Mouse (Mus musculus) C2C12 (cell line): ENCODE data around the gene Aes. TPM values are rescaled to one million over a fixed set of nuclear protein-coding genes. Genes with fewer than 3 reads are reported as not detected.
A peak's percentile ranks its signal among the peaks of the same experiment; 100 is the strongest.

Experiments used
- H3K27me3 ChIP-seq: one replicate; pipeline ENCODE4 v1.6.1; 2011; ENCODE audit not compliant: control insufficient read depth, insufficient read depth, insufficient read length
- H3K36me3 ChIP-seq: one replicate; pipeline ENCODE4 v1.6.1; 2011; ENCODE audit not compliant: control insufficient read depth, insufficient read depth
- H3K4me3 ChIP-seq: one replicate; pipeline ENCODE4 v1.5.1; 2011; ENCODE audit warnings: mild to moderate bottlenecking, control low read depth; ENCODE audit not compliant: poor library complexity, insufficient read depth, severe bottlenecking
- H3K79me2 ChIP-seq: one replicate; pipeline ENCODE4 v1.6.1; 2011; ENCODE audit not compliant: control insufficient read depth, insufficient read depth
- H3K79me3 ChIP-seq: one replicate; pipeline ENCODE4 v1.6.1; 2011; ENCODE audit warnings: low read depth, control low read depth
- H3ac ChIP-seq: one replicate; pipeline ENCODE3; 2011; ENCODE audit warnings: low read depth; ENCODE audit not compliant: control insufficient read depth, insufficient read length
- CEBPB ChIP-seq: IDR thresholded peaks from one replicate; pipeline ENCODE4 v1.6.1; 2011; ENCODE audit warnings: low read depth, mild to moderate bottlenecking, control low read depth, moderate library complexity
- CTCF ChIP-seq: IDR thresholded peaks from one replicate; pipeline ENCODE4 v1.5.1; 2011; ENCODE audit not compliant: control insufficient read depth, insufficient read depth, insufficient read length
- FOSL1 ChIP-seq: IDR thresholded peaks from one replicate; pipeline ENCODE4 v1.8.0; 2011; ENCODE audit warnings: mild to moderate bottlenecking, low read length; ENCODE audit not compliant: poor library complexity, insufficient read depth, severe bottlenecking
- MAX ChIP-seq: IDR thresholded peaks from one replicate; pipeline ENCODE4 v1.6.1; 2011; ENCODE audit warnings: mild to moderate bottlenecking, control low read depth
- MYOD1 ChIP-seq: IDR thresholded peaks from one replicate; pipeline ENCODE4 v1.6.1; 2011; ENCODE audit warnings: low read depth; ENCODE audit not compliant: control insufficient read depth, insufficient read length
- MYOG ChIP-seq: IDR thresholded peaks from one replicate; pipeline ENCODE4 v1.6.1; 2011; ENCODE audit not compliant: control insufficient read depth, insufficient read length; ENCODE audit errors: extremely low read depth
- USF1 ChIP-seq: IDR thresholded peaks from one replicate; pipeline ENCODE4 v1.6.1; 2011; ENCODE audit warnings: low read depth, mild to moderate bottlenecking, control low read depth, moderate library complexity
- polyA plus RNA-seq: library from polyadenylated mRNA; unstranded; fragments of >200 nt; fragmentation: generic; extraction: Trizol; gene quantifications from one replicate; pipeline ENCODE4 v1.2.1, GENCODE M21; 2012; ENCODE audit warnings: missing spikeins

Aes gene
- polyA plus RNA-seq, 1 experiment: 532 TPM

DNA sequence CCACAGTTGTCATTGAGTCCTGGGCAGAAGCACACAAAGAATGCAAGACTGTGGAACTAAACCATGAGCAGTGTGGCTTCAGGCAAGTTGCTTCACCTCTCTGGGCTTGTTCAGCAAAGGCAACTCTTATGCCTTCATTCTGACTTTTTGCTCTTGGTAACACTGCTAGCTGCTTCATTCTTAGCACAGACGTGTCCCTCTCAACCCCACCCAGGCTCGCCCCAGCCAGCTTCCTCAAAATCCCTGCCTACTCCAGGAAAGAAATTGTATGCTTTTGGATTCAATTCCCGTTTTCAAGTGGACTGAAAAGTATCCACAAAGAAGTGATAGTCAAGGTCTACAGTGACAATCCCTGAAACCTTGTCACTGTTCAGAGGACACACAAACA lies 39.3 kb upstream of the Aes start:
- peaks cover 12% of the 10 kb centered on the region for H3K27me3 ChIP-seq
- H3K79me2 ChIP-seq: no peaks in the 10 kb centered on the region
- H3K79me3 ChIP-seq: no peaks in the 10 kb centered on the region
- H3ac ChIP-seq: no peak overlapping the region
- no peak overlapping the region for H3K4me3 ChIP-seq
- TF ChIP-seq CEBPB (no peak), MYOD1 (no peak), CTCF (no peak), USF1 (no peak), MYOG (no peak), MAX (no peak), FOSL1 (no peak)
- no peaks in the 10 kb centered on the region for H3K36me3 ChIP-seq

DNA sequence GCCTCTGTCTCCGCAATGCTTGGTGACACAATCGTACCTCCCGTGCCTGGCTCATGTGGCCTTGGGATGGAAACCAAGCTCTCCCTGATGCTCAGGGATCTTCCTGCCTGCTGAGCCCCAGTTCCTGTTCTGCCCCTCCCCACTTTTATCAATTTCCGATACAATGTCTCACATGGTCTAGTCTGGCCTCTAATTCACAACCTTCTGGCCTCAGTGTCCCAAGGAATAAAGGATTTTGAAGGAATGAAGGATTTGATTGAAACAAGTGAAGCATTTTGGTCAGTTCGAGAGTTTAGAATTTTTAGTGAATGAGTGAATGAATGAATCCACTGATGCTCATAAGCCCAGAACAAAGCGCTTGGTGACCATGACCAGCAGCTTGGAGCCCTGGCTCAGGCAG lies 36.1 kb upstream of the Aes start:
- Histone ChIP-seq H3K79me3 (no peaks in the 10 kb centered on the region), H3K79me2 (no peaks in the 10 kb centered on the region), H3ac (no peak overlapping the region), H3K4me3 (no peak overlapping the region), H3K27me3 (peaks cover 4% of the 10 kb centered on the region), H3K36me3 (no peaks in the 10 kb centered on the region)
- TF ChIP-seq FOSL1 (no peak), CEBPB (no peak), MYOG (no peak), USF1 (no peak), MYOD1 (no peak), CTCF (no peak), MAX (no peak)

DNA sequence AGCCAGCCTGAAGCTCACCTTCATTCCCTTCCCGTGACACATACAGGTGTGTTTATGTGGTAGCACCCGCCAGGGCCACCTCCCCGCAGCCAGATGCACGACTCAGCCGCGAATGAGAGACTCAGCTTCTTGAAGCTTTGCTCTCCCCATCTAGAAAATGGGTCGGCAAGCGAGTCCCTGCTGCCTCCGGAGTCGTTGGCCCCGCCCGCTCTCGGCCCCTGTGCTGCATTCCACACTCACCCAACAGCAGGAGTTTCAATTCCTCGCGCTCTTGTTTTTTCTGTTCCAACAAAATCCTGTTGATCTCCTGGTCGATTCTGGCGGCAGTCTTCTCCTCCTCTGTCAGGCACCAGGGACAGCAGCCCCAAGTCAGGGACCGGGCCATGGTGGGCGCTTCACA lies 35.7 kb upstream of the Aes start:
- H3K27me3 ChIP-seq: peaks cover 4% of the 10 kb centered on the region
- H3K4me3 ChIP-seq: no peak overlapping the region
- no peaks in the 10 kb centered on the region for H3K79me2 ChIP-seq
- no peak for TF ChIP-seq MAX
- TF ChIP-seq FOSL1: no peak
- TF ChIP-seq MYOD1: no peak
- TF ChIP-seq MYOG: no peak
- no peak for TF ChIP-seq CTCF
- TF ChIP-seq CEBPB: no peak
- TF ChIP-seq USF1: no peak
- H3K36me3 ChIP-seq: no peaks in the 10 kb centered on the region
- no peak overlapping the region for H3ac ChIP-seq
- H3K79me3 ChIP-seq: no peaks in the 10 kb centered on the region

DNA sequence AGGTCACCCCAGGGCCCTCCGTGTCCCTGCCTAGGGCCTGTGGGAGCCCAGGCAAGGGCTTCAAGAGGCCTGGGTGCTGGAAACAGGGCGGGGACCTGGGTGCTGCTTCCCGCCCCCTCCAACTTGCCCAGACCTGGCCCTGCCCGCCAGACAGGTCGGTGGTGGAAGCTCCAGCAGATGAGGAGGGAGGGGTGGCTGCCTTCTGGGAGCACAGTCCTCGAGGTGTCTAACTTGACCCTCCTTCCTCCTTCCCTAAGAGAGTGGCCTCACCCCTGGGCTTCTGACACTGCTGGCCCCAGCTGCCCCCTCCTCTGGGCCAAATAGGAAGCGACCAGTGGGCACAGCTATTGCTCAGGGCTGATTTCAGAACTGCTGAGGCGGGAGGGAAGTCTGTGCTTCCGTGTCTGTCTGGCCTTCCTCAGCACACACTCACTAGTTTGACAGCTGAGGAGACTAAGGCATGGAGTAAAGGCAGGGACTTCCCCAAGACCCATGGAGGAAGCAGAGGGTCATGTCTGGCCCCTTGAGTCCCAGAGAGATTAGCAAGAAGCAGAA lies 35.2 kb upstream of the Aes start, which contains the start of gene Gna15:
TSS of gene Gna15 (minus strand) at position 175 of the 555 bp plus-strand sequence.
- Histone ChIP-seq H3K79me3 (no peaks in the 10 kb centered on the region), H3K4me3 (no peak within 1 kb of the TSS), H3K79me2 (no peaks in the 10 kb centered on the region), H3ac (no peak within 1 kb of the TSS), H3K36me3 (peaks cover 3% of the 10 kb centered on the region), H3K27me3 (peaks cover 4% of the 10 kb centered on the region)
- TF ChIP-seq USF1 (no peak), MYOG (no peak), CEBPB (no peak)

DNA sequence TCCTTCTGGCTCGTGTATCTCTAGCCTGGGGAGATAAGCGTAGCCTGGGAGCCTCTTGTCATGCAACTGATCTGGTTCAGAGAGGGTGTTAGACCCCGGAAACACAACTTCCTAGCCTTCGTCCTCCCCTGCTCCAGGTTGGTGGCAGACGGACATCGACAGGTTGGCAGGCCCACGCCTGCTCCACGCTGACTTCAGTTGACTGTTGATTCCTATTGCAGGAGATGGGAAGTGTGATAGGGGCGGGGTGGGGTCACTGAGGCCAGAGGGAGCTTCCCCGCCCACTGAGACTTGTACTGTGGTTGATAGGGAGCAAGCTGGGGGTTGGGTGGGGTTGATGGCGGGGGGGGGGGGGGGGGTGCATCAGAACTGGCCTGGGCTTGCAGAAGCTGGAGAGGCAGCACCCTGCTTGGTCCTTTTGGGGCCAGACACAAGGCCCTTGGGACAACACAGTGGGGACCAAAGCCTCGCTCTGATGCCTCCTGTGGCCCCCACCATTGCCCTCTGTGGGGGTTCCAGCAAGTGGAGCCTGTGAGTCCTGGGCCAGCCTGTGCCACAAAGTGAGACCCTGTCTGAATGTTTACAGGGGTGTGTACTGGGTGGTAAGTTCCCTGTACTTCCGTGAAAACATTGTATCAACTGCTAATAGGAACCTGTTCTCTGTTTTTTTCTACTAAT lies 34.1 kb upstream of the Aes start:
- no peaks in the 10 kb centered on the region for H3K79me2 ChIP-seq
- peaks cover 4% of the 10 kb centered on the region for H3K27me3 ChIP-seq
- TF ChIP-seq USF1 (no peak), FOSL1 (no peak), MAX (no peak), MYOG (no peak), MYOD1 (no peak), CEBPB (no peak), CTCF (no peak)

DNA sequence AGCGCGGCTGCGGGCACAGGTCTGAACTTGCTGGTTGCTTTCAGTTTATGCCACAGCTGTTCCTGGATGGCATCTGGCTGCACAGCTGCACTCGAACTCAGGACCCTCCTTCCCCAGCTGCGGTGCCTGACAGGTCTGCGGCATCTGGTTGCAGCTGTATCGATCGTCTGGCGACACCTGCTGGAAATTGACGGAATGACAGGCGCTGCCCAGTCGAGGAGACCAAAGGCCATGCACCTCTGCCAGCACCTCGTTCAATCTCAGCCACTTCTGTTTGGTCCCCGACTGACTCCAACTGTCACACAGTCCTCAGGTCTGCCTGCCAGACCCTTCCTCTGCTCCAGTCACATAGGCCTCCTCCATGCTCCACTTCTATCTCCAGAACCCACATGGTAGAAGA lies 32.5 kb upstream of the Aes start:
- Histone ChIP-seq H3ac (no peak overlapping the region), H3K79me3 (no peaks in the 10 kb centered on the region), H3K4me3 (no peak overlapping the region), H3K36me3 (peaks cover 27% of the 10 kb centered on the region), H3K79me2 (no peaks in the 10 kb centered on the region), H3K27me3 (no peaks in the 10 kb centered on the region)
- TF ChIP-seq CEBPB: no peak
- TF ChIP-seq CTCF: peak; percentile 95

More for the DNA sequence above, 34.1 kb upstream of the Aes start:
- Histone ChIP-seq H3K79me3 (no peaks in the 10 kb centered on the region), H3K4me3 (no peak overlapping the region), H3ac (no peak overlapping the region), H3K36me3 (peaks cover 13% of the 10 kb centered on the region)
